Mouse (Mus musculus) common myeloid progenitor, adult 5-6 weeks (primary cell): ENCODE results near the gene Olfr798. TPM values are rescaled to one million over a fixed set of nuclear protein-coding genes. Genes with fewer than 3 reads are reported as not detected.

Experiments used
- ATAC-seq: replicated peaks from 2 replicates; pipeline ENCODE4 v1.8.0; 2016; ENCODE audit warnings: low read depth, mild to moderate bottlenecking, moderate TSS enrichment, inconsistent platforms; ENCODE audit not compliant: poor library complexity, severe bottlenecking
- total RNA-seq: library from RNA; stranded (forward); fragments of 200-1000, 187-1606 nt; gene quantifications from 2 replicates; pipeline ENCODE4 v1.2.3, GENCODE M21; 2017

Olfr798 gene
- not detected in 2 replicates for total RNA-seq

- no peak for ATAC-seq
Observed at GRCm38 (mm10) chr10:129627834-129628233, at the start of gene Olfr798. Olfr798 (minus strand) TSS chr10:129627934.

DNA sequence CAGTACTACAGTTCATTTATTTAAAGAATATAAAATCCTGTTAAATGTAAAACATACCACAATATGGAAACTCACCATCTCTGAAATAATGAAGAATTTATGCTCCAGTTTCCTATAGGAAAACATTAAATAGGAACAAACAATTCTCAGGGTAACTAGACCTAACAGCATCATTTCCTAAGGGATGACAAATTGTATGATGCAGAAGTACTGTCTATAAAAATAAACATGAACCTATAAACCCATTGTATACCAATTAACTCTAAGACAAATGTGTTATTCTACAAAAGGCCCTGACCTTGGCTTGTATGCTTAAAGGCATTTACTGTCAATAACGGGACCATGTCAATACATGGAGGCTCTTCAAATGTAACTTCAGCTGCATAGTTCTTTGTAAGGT is 46.0 kb upstream of the Olfr798 start, which contains the start of gene Olfr801:
Gene Olfr801, minus strand, starts transcription at position 101 of the 400 bp plus-strand sequence.
- no peak for ATAC-seq

GRCm38 (mm10) chr10:129657394-129657793 is 29.7 kb upstream of the Olfr798 start, which contains the start of gene Olfr800:
Olfr800 (plus strand) TSS chr10:129657694.
- ATAC-seq: no peak

DNA sequence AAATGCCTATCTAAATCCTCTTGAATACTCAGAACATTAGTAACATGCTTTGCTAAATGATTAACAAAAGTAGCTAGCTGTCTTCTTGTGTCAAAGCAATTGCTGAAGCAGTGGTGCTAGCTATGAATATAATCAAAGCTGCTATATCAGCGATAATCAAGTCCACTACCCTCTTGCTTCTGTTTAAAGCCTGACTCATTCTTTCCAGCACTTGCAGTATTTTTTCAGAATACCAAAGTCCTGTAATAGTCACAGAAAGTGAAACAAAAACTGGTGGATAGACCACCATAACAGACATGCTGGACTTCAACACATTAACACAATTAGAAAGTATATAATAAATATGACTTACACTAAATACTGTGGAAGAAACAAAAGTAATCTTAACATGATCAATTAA is 24.0 kb upstream of the Olfr798 start:
- no peak for ATAC-seq

- no peak for ATAC-seq
Observed at GRCm38 (mm10) chr10:129637184-129637583, 9.4 kb upstream of the Olfr798 start, which contains the start of gene Olfr799. Olfr799 (plus strand) TSS chr10:129637484.

DNA sequence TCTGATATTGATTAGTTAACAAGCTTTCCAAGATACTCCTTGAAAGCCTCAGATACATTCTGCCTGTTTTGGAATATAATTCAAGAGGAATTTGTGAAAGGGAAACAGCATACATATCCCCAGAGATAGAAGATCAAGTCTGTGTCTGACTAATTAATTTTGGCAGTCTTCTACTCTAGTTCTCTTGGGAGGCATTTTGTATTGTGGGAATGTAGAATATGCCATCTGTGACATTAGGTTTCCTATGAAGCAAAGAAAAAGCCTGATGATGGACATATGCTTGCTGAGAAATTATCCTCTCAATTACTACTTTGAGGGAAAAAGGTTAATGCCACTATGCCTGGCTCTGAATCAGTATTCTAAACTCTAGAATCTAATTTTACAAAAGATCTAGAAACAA is 4.5 kb downstream of the Olfr798 start:
- no peak for ATAC-seq

DNA sequence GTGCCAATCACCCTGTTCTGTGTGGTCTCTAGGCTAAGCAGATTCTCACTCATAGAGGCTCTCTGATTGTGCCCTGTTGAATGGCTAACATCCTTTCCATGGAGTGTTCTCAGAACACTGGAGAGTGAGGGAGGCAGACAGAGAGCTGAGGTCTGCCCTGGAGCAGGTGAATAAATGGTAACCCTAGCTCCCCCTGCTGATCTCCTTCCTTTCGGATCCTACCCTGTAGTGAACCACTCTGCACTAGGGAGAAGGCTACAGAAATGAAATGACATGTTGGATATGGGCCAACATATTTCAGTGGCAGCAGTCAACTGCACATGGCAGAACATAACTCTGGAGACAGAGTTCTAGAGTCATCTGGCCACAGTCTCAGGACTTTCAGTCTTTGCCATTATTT is 6.0 kb downstream of the Olfr798 start:
- ATAC-seq: no peak

GRCm38 (mm10) chr10:129612470-129612869 is 15.3 kb downstream of the Olfr798 start, which contains the start of gene Olfr796:
Olfr796 (minus strand) TSS chr10:129612570.
- ATAC-seq: no peak

DNA sequence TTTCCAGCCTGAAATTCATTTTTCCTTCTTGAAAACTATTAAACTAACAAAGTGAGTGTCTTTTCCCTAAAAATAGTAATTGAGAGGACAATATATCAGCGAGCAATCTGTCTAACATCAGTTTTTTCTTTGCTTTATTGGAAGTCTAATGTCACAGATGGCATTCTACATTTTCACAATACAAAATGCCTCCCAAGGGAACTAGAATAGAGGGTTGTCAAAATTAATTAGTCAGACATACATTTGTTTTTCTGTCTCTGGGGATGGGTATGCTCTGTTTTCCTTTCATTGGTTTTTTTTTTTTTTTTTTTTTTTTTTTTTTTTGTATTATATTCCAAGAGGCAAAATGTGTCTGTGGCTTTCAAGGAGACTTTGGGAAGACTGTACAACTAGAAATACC is 50.7 kb downstream of the Olfr798 start:
- ATAC-seq: no peak

Other genes with a start within 250 kb of the Olfr798 start
- 0.05 and 0.39 TPM in 2 replicates for gene Olfr784, start 243.9 kb downstream of the Olfr798 start, total RNA-seq
- not detected in 2 replicates for gene Olfr785, start 222.5 kb downstream of the Olfr798 start, total RNA-seq
- gene Olfr786, start 200.6 kb downstream of the Olfr798 start, total RNA-seq: not detected in 2 replicates
- gene Olfr787, start 166.1 kb downstream of the Olfr798 start, total RNA-seq: not detected in 2 replicates
- not detected in 2 replicates for gene Olfr788, start 156.9 kb downstream of the Olfr798 start, total RNA-seq
- gene Olfr789, start 143.2 kb downstream of the Olfr798 start, total RNA-seq: not detected in 2 replicates
- not detected in 2 replicates for gene Olfr790, start 129.4 kb downstream of the Olfr798 start, total RNA-seq
- gene Olfr791, start 106.1 kb downstream of the Olfr798 start, total RNA-seq: not detected in 2 replicates
- gene Olfr792, start 88.8 kb downstream of the Olfr798 start, total RNA-seq: not detected in 2 replicates
- not detected in 2 replicates for gene Olfr794, start 60.3 kb downstream of the Olfr798 start, total RNA-seq
- gene Olfr796, start 15.4 kb downstream of the Olfr798 start, total RNA-seq: not detected in 2 replicates
- gene Olfr799, start 9.6 kb upstream of the Olfr798 start, total RNA-seq: not detected in 2 replicates
- gene Olfr800, start 29.8 kb upstream of the Olfr798 start, total RNA-seq: not detected in 2 replicates
- gene Olfr801, start 45.9 kb upstream of the Olfr798 start, total RNA-seq: not detected in 2 replicates
- not detected in 2 replicates for gene Olfr802, start 60.2 kb upstream of the Olfr798 start, total RNA-seq
- not detected in 2 replicates for gene Olfr803, start 66.4 kb upstream of the Olfr798 start, total RNA-seq
- not detected in 2 replicates for gene Olfr804, start 75.3 kb upstream of the Olfr798 start, total RNA-seq
- gene Olfr805, start 101.4 kb upstream of the Olfr798 start, total RNA-seq: not detected in 2 replicates
- not detected in 2 replicates for gene Olfr806, start 114.0 kb upstream of the Olfr798 start, total RNA-seq
- gene Olfr807, start 129.9 kb upstream of the Olfr798 start, total RNA-seq: not detected in 2 replicates
- gene Olfr808, start 137.5 kb upstream of the Olfr798 start, total RNA-seq: not detected in 2 replicates
- gene Olfr809, start 146.7 kb upstream of the Olfr798 start, total RNA-seq: not detected in 2 replicates
- not detected in 2 replicates for gene Olfr810, start 167.0 kb upstream of the Olfr798 start, total RNA-seq
- gene Olfr811, start 176.5 kb upstream of the Olfr798 start, total RNA-seq: not detected in 2 replicates
- gene Olfr812, start 218.2 kb upstream of the Olfr798 start, total RNA-seq: not detected in 2 replicates
- gene Olfr813, start 227.4 kb upstream of the Olfr798 start, total RNA-seq: not detected in 2 replicates